Comparison of ENCODE assay signal across 8 mouse cellular contexts in genomic region chr10:56228568-56229209, GRCm38 (mm10). TPM values are rescaled to one million over a fixed set of nuclear protein-coding genes. Genes with fewer than 3 reads are reported as not detected.
A peak's percentile ranks its signal among the peaks of the same experiment; 100 is the strongest.
DNase-seq lines count a peak whose midpoint lies in the region; ATAC-seq lines count a peak whose summit lies in the region.

TSS of gene Tbc1d32 (minus strand) at chr10:56228689.

- no peaks in the 10 kb centered on the region for H3K27me3 ChIP-seq in hindbrain, embryonic 15.5 days

- H3K27ac ChIP-seq in hindbrain, embryonic 15.5 days (replicated peaks) = peak within 1 kb of the TSS; percentile 95

- WGBS in hindbrain, embryonic 15.5 days = 2% methylated on average over 42 of the region's 42 CpGs

- H3K4me3 ChIP-seq in hindbrain, embryonic 15.5 days = peak within 1 kb of the TSS; percentile 50

- peak; percentile 81 for DNase-seq in T-cell, adult 2 months (ENCODE audit: low spot score)
- DNase-seq in cerebellum, postnatal 36 days = peak; percentile 92 to 93
- DNase-seq in frontal cortex, postnatal 36 days (ENCODE audit: low spot score in 2 of 2) = peak; percentile 92 to 93
- DNase-seq in left cerebral cortex, adult 11 months (ENCODE audit: low spot score) = peak; percentile 86
- DNase-seq in lung, postnatal 4 days = peak; percentile 92 to 93
- peak; percentile 89 for DNase-seq in retina, postnatal 7 days (ENCODE audit: low read depth, low spot score)
- DNase-seq in urinary bladder, adult 2 months (ENCODE audit: low spot score) = peak; percentile 84

- H3K4me1 ChIP-seq in hindbrain, embryonic 15.5 days (replicated peaks) = peaks cover 13% of the 10 kb centered on the region

- peak; percentile 99 for ATAC-seq in hindbrain, embryonic 15.5 days (ENCODE audit: low FRiP score, low read depth)

- H3K4me2 ChIP-seq in hindbrain, embryonic 15.5 days = peak within 1 kb of the TSS; percentile 58

- H3K9me3 ChIP-seq in hindbrain, embryonic 15.5 days = no peaks in the 10 kb centered on the region

- no peaks in the 10 kb centered on the region for H3K36me3 ChIP-seq in hindbrain, embryonic 15.5 days

- H3K9ac ChIP-seq in hindbrain, embryonic 15.5 days = peak within 1 kb of the TSS; percentile 58

RNA-seq across cellular contexts. Expression of gene Tbc1d32, which starts in this region (rescaled TPM):
- 2.7 TPM in 2 replicates for polyA plus RNA-seq in hindbrain, embryonic 15.5 days (2015; fragmentation: Nextera tagmentation; extraction: Ambion mirVana)
- polyA plus RNA-seq in urinary bladder, adult 2 months (2012; rRNA removed) = 4.3 and 4.4 TPM in 2 replicates

Comparison
In these comparisons a context has a peak if more than half of its experiments do, and no peak if none do; other contexts are left out.
1. Peak in every context shown above with its lines: DNase-seq, ATAC-seq, H3K4me3 ChIP-seq and H3K27ac ChIP-seq.